Comparison of ENCODE assay signal across 10 mouse cellular contexts in the genomic region with DNA sequence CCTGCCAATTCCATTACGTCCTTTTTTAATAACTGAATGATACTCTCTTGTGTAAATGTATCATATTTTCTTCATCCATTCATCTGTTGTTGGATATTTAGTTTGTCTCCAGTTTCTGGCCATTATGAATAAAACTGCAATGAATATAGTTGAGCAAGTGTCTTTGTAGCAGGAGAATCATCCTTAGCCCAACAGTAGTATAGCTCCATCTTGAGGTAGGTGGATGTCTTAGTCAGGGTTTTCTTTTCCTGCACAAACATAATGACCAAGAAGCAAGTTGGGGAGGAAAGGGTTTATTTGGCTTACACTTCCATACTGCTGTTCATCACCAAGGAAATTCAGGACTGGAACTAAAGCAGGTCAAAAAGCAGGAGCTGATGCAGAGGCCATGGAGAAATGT.
"Had no signal": no experiment of that assay in that cellular context is flagged by ENCODE, and none has a peak within 500 bp of the region (broad histone marks: within the 10 kb centered on the region; RNA-seq: fewer than 3 reads in every experiment).

No protein-coding gene starts in this region.

- H3K9ac ChIP-seq: limb, embryonic 15.5 days; liver, embryonic 12.5 days; lung, embryonic 14.5 days had no signal

- H3K36me3 ChIP-seq: limb, embryonic 15.5 days; liver, embryonic 12.5 days; midbrain, embryonic 10.5 days had no signal

- DNase-seq: kidney, adult 18-20 months; kidney, postnatal 14 days; lung, embryonic 14.5 days; lung, postnatal 10 days; lung, postnatal 4 days; thymus, postnatal 36 days had no signal

- H3K4me2 ChIP-seq: limb, embryonic 15.5 days; liver, embryonic 12.5 days; lung, embryonic 14.5 days had no signal

- H3K27me3 ChIP-seq: limb, embryonic 15.5 days; liver, embryonic 12.5 days had no signal

- H3K4me1 ChIP-seq: limb, embryonic 15.5 days; liver, embryonic 12.5 days; midbrain, embryonic 10.5 days had no signal

- H3K4me3 ChIP-seq: limb, embryonic 15.5 days; liver, embryonic 12.5 days; midbrain, embryonic 10.5 days had no signal

- H3K27ac ChIP-seq: limb, embryonic 15.5 days; liver, embryonic 12.5 days; midbrain, embryonic 10.5 days had no signal

- ATAC-seq: liver, embryonic 12.5 days; midbrain, embryonic 16.5 days had no signal

- H3K9me3 ChIP-seq: limb, embryonic 15.5 days; liver, embryonic 12.5 days; midbrain, embryonic 10.5 days had no signal
